Mouse (Mus musculus): Measurements from ENCODE around the gene Sidt2. TPM values are rescaled to one million over a fixed set of nuclear protein-coding genes. Genes with fewer than 3 reads are reported as not detected.

Sidt2 gene
- polyA plus RNA-seq, 1 experiment from 2014 or later: 23.6 TPM

DNA sequence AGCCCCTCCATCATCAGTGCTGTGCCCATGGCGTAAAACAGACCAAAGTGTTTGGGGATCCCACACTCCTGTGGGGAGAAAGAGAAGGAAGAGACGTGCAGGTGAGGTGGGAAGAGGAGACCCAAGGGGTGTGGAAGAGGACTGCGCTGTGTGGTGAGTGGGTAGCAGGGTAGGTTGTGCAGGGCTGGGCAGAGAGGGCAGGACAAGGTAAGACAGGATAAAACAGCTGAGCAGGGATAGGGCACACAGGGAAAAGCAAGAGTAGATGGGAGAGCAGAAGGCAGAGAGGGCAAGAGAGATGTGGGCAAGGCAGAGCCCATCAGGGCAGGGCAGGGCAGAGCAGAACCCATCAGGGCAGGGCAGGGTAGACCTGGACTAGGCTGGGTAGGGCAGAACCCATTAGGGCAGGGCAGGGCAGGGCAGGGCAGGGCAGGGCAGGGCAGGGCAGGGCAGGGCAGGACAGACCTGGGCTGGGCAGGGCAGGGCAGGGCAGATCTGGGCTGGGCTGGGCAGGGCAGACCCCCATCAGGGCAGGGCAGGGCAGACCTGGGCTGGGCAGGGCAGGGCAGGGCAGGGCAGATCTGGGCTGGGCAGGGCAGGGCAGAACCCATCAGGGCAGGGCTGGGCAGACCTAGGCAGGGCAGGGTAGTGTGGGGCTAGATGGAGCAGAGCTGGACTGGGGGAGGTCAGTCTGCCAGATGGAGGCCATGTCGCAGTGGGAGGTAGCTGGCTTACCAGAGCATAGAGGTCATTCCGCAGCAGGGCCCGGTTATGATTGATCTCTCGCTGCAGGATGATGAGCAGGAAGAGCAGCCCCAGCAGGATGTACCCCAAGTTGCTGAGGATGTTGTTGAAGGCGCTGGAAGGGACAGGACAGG, 11.2 kb downstream of the Sidt2 start:
- 88% methylated on average over 8 of the region's 8 CpGs for WGBS
- Histone ChIP-seq H3K4me3 (ENCODE audit: low read depth, low read length) (no peak overlapping the region), H3K4me1 (replicated peaks; ENCODE audit: control insufficient read depth, insufficient read depth, low read length) (no peaks in the 10 kb centered on the region), H3K27me3 (ENCODE audit: control insufficient read depth, insufficient read depth, low read length) (no peaks in the 10 kb centered on the region), H3K9ac (ENCODE audit: low read depth, low read length) (no peak overlapping the region), H3K27ac (ENCODE audit: low read depth, low read length) (no peak overlapping the region), H3K4me2 (replicated peaks; ENCODE audit: low read depth, low read length) (no peak overlapping the region), H3K9me3 (ENCODE audit: control insufficient read depth, low read length) (no peaks in the 10 kb centered on the region), H3K36me3 (ENCODE audit: control insufficient read depth, insufficient read depth, low read length) (0 out of 2 replicates have a peak, but pooled peaks cover 2% of the 10 kb centered on the region)
- ATAC-seq (ENCODE audit: low FRiP score): no peak; the same call in 1 of the 2 replicates
- no peak for DNase-seq (ENCODE audit: low spot score)

DNA sequence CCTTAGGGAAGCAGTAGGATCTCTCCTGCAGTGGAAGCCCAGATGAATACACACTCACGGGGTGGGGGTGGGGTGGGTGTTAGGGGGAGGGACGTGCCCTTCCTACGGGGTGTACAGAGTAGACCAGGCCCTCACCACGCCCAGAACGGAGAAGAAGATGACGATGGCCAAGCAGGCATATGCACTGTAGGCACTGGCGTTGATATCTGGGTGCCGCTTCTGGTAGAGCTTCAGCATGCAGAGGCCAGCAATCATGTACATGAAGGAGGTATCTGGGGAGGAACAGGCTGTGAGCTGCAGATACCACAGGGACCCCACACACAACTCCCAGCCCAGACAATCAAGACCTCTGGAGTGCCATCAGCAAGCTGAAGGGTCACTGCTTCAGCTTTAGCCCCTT, 12.1 kb downstream of the Sidt2 start:
- WGBS: 98% methylated on average over 7 of the region's 8 CpGs
- DNase-seq (ENCODE audit: low spot score) (no peak), ATAC-seq (ENCODE audit: low FRiP score) (no peak)
- no peaks in the 10 kb centered on the region for H3K4me1 ChIP-seq (replicated peaks; ENCODE audit: control insufficient read depth, insufficient read depth, low read length)
- H3K9me3 ChIP-seq (ENCODE audit: control insufficient read depth, low read length): no peaks in the 10 kb centered on the region
- no peak overlapping the region for H3K27ac ChIP-seq (ENCODE audit: low read depth, low read length)
- no peak overlapping the region for H3K4me2 ChIP-seq (replicated peaks; ENCODE audit: low read depth, low read length)
- no peak overlapping the region for H3K9ac ChIP-seq (ENCODE audit: low read depth, low read length)
- H3K36me3 ChIP-seq (ENCODE audit: control insufficient read depth, insufficient read depth, low read length): 0 out of 2 replicates have a peak, but pooled peaks cover 2% of the 10 kb centered on the region
- no peaks in the 10 kb centered on the region for H3K27me3 ChIP-seq (ENCODE audit: control insufficient read depth, insufficient read depth, low read length)
- no peak overlapping the region for H3K4me3 ChIP-seq (ENCODE audit: low read depth, low read length)

DNA sequence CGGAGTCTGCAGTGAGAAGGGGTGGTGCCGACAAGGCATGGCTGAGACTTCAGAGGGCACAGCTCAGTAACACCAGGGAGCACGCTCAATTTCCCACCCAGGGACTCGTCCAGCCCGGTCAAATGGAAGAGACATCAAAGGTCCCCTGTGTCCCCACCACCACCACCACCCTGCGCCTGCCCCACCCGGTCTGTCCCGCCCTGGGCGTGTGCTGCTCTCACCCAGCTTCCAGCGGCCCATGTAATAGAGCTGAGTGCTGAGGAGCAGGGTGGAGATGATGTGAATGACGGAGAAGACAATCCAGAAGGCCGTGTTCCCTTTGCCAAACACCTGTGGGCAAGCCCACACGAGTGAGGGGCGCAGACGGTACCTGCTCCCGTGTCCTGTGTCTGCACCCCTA, 12.6 kb downstream of the Sidt2 start:
- DNase-seq (ENCODE audit: low spot score): no peak
- Histone ChIP-seq H3K36me3 (ENCODE audit: control insufficient read depth, insufficient read depth, low read length) (0 out of 2 replicates have a peak, but pooled peaks cover 2% of the 10 kb centered on the region), H3K9me3 (ENCODE audit: control insufficient read depth, low read length) (no peaks in the 10 kb centered on the region), H3K4me3 (ENCODE audit: low read depth, low read length) (no peak overlapping the region), H3K27ac (ENCODE audit: low read depth, low read length) (no peak overlapping the region), H3K27me3 (ENCODE audit: control insufficient read depth, insufficient read depth, low read length) (no peaks in the 10 kb centered on the region), H3K4me2 (replicated peaks; ENCODE audit: low read depth, low read length) (no peak overlapping the region), H3K4me1 (replicated peaks; ENCODE audit: control insufficient read depth, insufficient read depth, low read length) (no peaks in the 10 kb centered on the region), H3K9ac (ENCODE audit: low read depth, low read length) (no peak overlapping the region)
- no peak for ATAC-seq (ENCODE audit: low FRiP score)
- 92% methylated on average over 16 of the region's 16 CpGs for WGBS

DNA sequence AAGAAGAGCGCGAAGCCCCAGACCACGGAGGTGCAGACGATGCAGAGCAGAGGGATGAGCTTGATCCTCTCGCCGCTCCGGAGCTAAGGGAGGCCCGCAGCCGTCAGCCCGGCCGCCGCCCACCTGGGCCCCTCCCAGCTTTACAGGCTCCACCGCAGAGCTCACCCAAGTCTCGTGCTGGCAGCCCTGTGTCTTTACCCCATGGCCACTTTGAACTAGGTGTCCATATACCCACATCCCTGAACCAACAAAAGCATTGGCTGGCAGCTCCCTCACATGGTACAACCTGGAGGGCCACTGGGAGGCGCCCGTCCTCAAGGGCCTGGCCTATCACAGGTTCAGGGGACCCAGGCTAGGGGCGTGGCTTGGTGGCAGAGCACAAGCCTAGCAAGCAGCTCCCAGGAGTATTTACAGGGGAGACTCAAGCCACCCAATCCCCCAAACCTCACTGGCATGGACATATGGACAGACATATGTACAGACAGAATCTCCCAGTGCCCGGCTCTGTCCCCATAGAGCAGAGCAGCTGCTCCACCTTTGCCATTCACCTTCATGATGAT, 13.6 kb downstream of the Sidt2 start:
- DNase-seq (ENCODE audit: low spot score): no peak

DNA sequence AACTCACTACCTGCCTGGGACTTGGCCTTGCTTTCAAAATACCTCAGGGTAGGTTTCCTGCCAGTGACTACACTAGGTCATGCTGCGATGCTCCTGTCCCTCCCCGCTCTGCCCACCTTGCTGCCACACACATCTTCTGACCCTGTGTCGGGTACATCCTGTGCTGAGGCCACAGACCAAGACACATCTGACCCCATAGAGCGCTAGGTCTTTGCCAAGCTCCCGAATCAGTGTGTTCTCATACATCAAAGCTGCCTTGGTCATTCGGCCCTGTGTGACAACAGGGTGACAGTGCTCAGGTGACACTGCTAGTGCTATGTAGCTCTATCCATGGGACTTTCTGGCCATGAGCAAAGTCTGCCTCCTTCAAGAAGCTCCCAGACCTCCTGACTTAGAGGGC, 15.3 kb downstream of the Sidt2 start:
- ATAC-seq (ENCODE audit: low FRiP score): no peak
- H3K4me3 ChIP-seq (ENCODE audit: low read depth, low read length): no peak overlapping the region
- WGBS: 92% methylated on average over 6 of the region's 6 CpGs
- 0 out of 2 replicates have a peak, but pooled peaks cover 3% of the 10 kb centered on the region for H3K4me1 ChIP-seq (replicated peaks; ENCODE audit: control insufficient read depth, insufficient read depth, low read length)
- H3K9me3 ChIP-seq (ENCODE audit: control insufficient read depth, low read length): no peaks in the 10 kb centered on the region
- no peak overlapping the region for H3K27ac ChIP-seq (ENCODE audit: low read depth, low read length)
- H3K4me2 ChIP-seq (replicated peaks; ENCODE audit: low read depth, low read length): no peak overlapping the region
- no peak for DNase-seq (ENCODE audit: low spot score)
- no peak overlapping the region for H3K9ac ChIP-seq (ENCODE audit: low read depth, low read length)
- H3K27me3 ChIP-seq (ENCODE audit: control insufficient read depth, insufficient read depth, low read length): no peaks in the 10 kb centered on the region
- H3K36me3 ChIP-seq (ENCODE audit: control insufficient read depth, insufficient read depth, low read length): 0 out of 2 replicates have a peak, but pooled peaks cover 2% of the 10 kb centered on the region

More for the DNA sequence above, 13.6 kb downstream of the Sidt2 start:
- H3K27ac ChIP-seq (ENCODE audit: low read depth, low read length): no peak overlapping the region
- H3K4me2 ChIP-seq (replicated peaks; ENCODE audit: low read depth, low read length): no peak overlapping the region
- WGBS: 64% methylated on average over 18 of the region's 18 CpGs
- no peaks in the 10 kb centered on the region for H3K27me3 ChIP-seq (ENCODE audit: control insufficient read depth, insufficient read depth, low read length)
- H3K4me3 ChIP-seq (ENCODE audit: low read depth, low read length): no peak overlapping the region
- no peaks in the 10 kb centered on the region for H3K9me3 ChIP-seq (ENCODE audit: control insufficient read depth, low read length)
- H3K9ac ChIP-seq (ENCODE audit: low read depth, low read length): no peak overlapping the region
- 0 out of 2 replicates have a peak, but pooled peaks cover 2% of the 10 kb centered on the region for H3K36me3 ChIP-seq (ENCODE audit: control insufficient read depth, insufficient read depth, low read length)
- H3K4me1 ChIP-seq (replicated peaks; ENCODE audit: control insufficient read depth, insufficient read depth, low read length): no peaks in the 10 kb centered on the region
- ATAC-seq (ENCODE audit: low FRiP score): no peak

DNA sequence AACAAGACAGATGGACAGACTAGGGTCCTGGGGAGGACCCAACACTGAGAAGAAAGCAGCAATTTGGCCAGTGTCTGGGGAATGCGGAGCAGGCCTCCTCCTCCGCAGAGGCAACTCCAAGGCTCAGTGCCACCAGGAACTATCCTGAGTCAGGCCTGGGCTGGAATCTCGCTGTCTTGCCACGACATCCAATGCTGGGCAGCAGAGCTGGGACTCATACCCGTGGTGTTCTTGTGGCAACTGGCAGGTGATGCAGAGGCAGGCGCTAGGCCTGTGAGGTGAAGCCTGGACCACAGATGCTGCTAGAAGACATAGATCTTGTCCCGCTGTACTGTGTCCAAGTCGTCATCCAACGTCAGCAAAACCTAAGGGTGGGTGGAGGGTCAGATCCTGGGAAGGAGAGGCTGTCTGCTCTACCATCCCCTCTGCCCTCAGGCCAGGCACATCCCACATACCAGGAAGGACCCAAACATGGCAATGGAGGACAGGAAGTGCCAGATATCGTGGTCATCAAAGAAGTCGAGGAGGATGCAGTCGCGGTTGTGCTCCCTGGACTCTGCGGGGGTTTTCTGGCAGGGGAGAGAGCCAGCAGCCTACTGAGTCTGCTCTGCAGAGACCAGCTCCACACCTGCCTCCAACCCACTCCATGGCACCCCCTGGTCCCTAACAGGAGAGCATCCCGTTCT, 16.0 kb downstream of the Sidt2 start:
- Histone ChIP-seq H3K36me3 (ENCODE audit: control insufficient read depth, insufficient read depth, low read length) (0 out of 2 replicates have a peak, but pooled peaks cover 2% of the 10 kb centered on the region), H3K4me2 (replicated peaks; ENCODE audit: low read depth, low read length) (no peak overlapping the region)
- WGBS: 90% methylated on average over 15 of the region's 15 CpGs

DNA sequence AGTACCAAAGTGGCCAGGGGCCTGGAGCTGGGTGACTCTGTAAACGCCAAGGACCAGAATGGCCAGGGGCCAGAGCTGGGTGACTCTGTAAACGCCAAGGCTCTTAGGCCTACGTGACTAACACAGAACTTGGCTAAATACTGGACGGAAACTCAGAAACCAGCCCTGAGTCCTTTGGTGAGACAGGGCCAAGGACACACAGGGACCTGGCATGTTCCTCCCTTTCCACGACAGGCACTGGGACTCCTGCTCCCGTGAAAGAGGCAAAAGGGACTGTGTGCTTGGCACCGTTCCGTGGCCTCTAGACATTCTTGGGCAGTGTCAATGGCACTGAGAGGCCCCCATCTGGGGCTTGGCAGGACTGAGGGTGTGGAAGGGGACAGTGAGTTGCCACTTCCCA, 17.0 kb downstream of the Sidt2 start:
- no peak for DNase-seq (ENCODE audit: low spot score)

More for the DNA sequence above, 16.0 kb downstream of the Sidt2 start:
- H3K9ac ChIP-seq (ENCODE audit: low read depth, low read length): no peak overlapping the region
- H3K27ac ChIP-seq (ENCODE audit: low read depth, low read length): no peak overlapping the region
- H3K4me1 ChIP-seq (replicated peaks; ENCODE audit: control insufficient read depth, insufficient read depth, low read length): 0 out of 2 replicates have a peak, but pooled peaks cover 3% of the 10 kb centered on the region
- ATAC-seq (ENCODE audit: low FRiP score): no peak
- H3K9me3 ChIP-seq (ENCODE audit: control insufficient read depth, low read length): no peaks in the 10 kb centered on the region
- H3K27me3 ChIP-seq (ENCODE audit: control insufficient read depth, insufficient read depth, low read length): no peaks in the 10 kb centered on the region
- DNase-seq (ENCODE audit: low spot score): no peak
- H3K4me3 ChIP-seq (ENCODE audit: low read depth, low read length): no peak overlapping the region

DNA sequence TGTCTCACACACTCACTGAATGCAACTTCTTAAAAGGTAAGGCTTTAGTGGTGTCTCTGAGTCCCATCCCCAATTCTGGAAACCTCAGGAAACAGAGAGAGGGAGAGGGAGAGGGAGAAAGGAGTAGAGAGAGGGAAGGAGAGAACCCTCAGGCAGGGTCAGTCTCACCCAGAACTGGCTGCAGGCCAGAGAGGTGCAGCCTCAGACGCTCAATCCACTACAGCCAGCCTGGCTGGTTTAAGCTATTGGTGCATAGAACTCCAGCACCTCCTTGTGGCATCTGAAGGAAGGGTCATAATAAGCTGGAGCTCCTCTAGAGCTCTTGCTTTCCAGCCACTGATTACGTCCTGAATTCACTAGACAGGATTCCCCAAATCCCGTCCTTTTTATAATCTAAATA, 18.2 kb downstream of the Sidt2 start:
- ATAC-seq (ENCODE audit: low FRiP score) (no peak), DNase-seq (ENCODE audit: low spot score) (peak; percentile 65)
- Histone ChIP-seq H3K36me3 (ENCODE audit: control insufficient read depth, insufficient read depth, low read length) (no peaks in the 10 kb centered on the region), H3K9me3 (ENCODE audit: control insufficient read depth, low read length) (no peaks in the 10 kb centered on the region), H3K4me3 (ENCODE audit: low read depth, low read length) (no peak overlapping the region), H3K9ac (ENCODE audit: low read depth, low read length) (no peak overlapping the region), H3K27ac (ENCODE audit: low read depth, low read length) (no peak overlapping the region), H3K4me1 (replicated peaks; ENCODE audit: control insufficient read depth, insufficient read depth, low read length) (0 out of 2 replicates have a peak, but pooled peaks cover 3% of the 10 kb centered on the region), H3K4me2 (replicated peaks; ENCODE audit: low read depth, low read length) (no peak overlapping the region), H3K27me3 (ENCODE audit: control insufficient read depth, insufficient read depth, low read length) (no peaks in the 10 kb centered on the region)
- WGBS: 29% methylated on average over 3 of the region's 3 CpGs

More for the DNA sequence above, 17.0 kb downstream of the Sidt2 start:
- no peak overlapping the region for H3K9ac ChIP-seq (ENCODE audit: low read depth, low read length)
- H3K4me2 ChIP-seq (replicated peaks; ENCODE audit: low read depth, low read length): no peak overlapping the region
- WGBS: 91% methylated on average over 8 of the region's 8 CpGs
- no peak for ATAC-seq (ENCODE audit: low FRiP score)
- H3K36me3 ChIP-seq (ENCODE audit: control insufficient read depth, insufficient read depth, low read length): 0 out of 2 replicates have a peak, but pooled peaks cover 2% of the 10 kb centered on the region
- no peaks in the 10 kb centered on the region for H3K27me3 ChIP-seq (ENCODE audit: control insufficient read depth, insufficient read depth, low read length)
- H3K9me3 ChIP-seq (ENCODE audit: control insufficient read depth, low read length): no peaks in the 10 kb centered on the region
- H3K27ac ChIP-seq (ENCODE audit: low read depth, low read length): no peak overlapping the region
- H3K4me3 ChIP-seq (ENCODE audit: low read depth, low read length): no peak overlapping the region
- 0 out of 2 replicates have a peak, but pooled peaks cover 3% of the 10 kb centered on the region for H3K4me1 ChIP-seq (replicated peaks; ENCODE audit: control insufficient read depth, insufficient read depth, low read length)
